8 mouse cellular contexts compared by ENCODE assay signal in genomic region chr1:192136561-192137290, GRCm38 (mm10). TPM values are rescaled to one million over a fixed set of nuclear protein-coding genes. Genes with fewer than 3 reads are reported as not detected.
DNase-seq lines count a peak whose midpoint lies in the region; ATAC-seq and TF ChIP-seq lines count a peak whose summit lies in the region.

No protein-coding gene starts in this region.

- ATAC-seq in heart, embryonic 12.5 days (ENCODE audit: insufficient number of reproducible peaks, low FRiP score): peak; percentile 80
- ATAC-seq in kidney, embryonic 16.5 days (ENCODE audit: low FRiP score, low TSS enrichment): peak; percentile 92
- ATAC-seq in monocyte, adult 5-6 weeks (replicated peaks; ENCODE audit: insufficient number of reproducible peaks, low FRiP score, low TSS enrichment, poor library complexity, severe bottlenecking): peak; percentile 74

- H3K4me3 ChIP-seq in erythroblast, embryonic 14.5 days (replicated peaks): peak overlapping the region; percentile 94
- H3K4me3 ChIP-seq in heart, embryonic 12.5 days: peak overlapping the region; percentile 77
- peak overlapping the region; percentile 87 for H3K4me3 ChIP-seq in kidney, embryonic 16.5 days (ENCODE audit: low read length)
- peak overlapping the region; percentile 100 for H3K4me3 ChIP-seq in liver, adult 2 months (ENCODE audit: insufficient read depth, low read depth, low read length)

- WGBS in heart, embryonic 12.5 days: under 1% methylated on average over 55 of the region's 55 CpGs
- WGBS in kidney, embryonic 16.5 days: under 1% methylated on average over 55 of the region's 55 CpGs
- under 1% methylated on average over 54 of the region's 55 CpGs for WGBS in liver, adult 2 months

- 0 out of 2 replicates have a peak, but pooled peaks have one; percentile 39 for TF ChIP-seq POLR2A in liver, adult 2 months (IDR thresholded peaks at IDR 0.05; ENCODE audit: extremely low read depth, insufficient read depth, low read length)

- TF ChIP-seq CTCF in liver, adult 2 months (IDR thresholded peaks at IDR 0.05; ENCODE audit: low read depth, low read length): no peak

- H3K79me2 ChIP-seq in liver, adult 2 months (ENCODE audit: control insufficient read depth, insufficient read depth, low read length): 0 out of 2 replicates have a peak, but pooled peaks cover 2% of the 10 kb centered on the region

- H3K27me3 ChIP-seq in erythroblast, embryonic 14.5 days (ENCODE audit: control insufficient read depth): no peaks in the 10 kb centered on the region
- H3K27me3 ChIP-seq in heart, embryonic 12.5 days (replicated peaks): no peaks in the 10 kb centered on the region
- H3K27me3 ChIP-seq in kidney, embryonic 16.5 days (ENCODE audit: insufficient read depth, low read length): no peaks in the 10 kb centered on the region
- no peaks in the 10 kb centered on the region for H3K27me3 ChIP-seq in liver, adult 2 months (ENCODE audit: control insufficient read depth, insufficient read depth, low read length)

- H3K9ac ChIP-seq in heart, embryonic 12.5 days: peak overlapping the region; percentile 91
- peak overlapping the region; percentile 94 for H3K9ac ChIP-seq in kidney, embryonic 16.5 days (replicated peaks; ENCODE audit: low read length)
- peak overlapping the region; percentile 100 for H3K9ac ChIP-seq in liver, adult 2 months (ENCODE audit: low read depth, low read length)

- peak overlapping the region; percentile 100 for H3K27ac ChIP-seq in heart, embryonic 12.5 days (ENCODE audit: poor library complexity, severe bottlenecking)
- peak overlapping the region; percentile 98 for H3K27ac ChIP-seq in kidney, embryonic 16.5 days (ENCODE audit: low read length)
- peak overlapping the region; percentile 72 for H3K27ac ChIP-seq in liver, adult 2 months (replicated peaks; ENCODE audit: insufficient read depth, low read depth, low read length)

- H3K4me1 ChIP-seq in erythroblast, embryonic 14.5 days (ENCODE audit: control insufficient read depth): peaks cover 36% of the 10 kb centered on the region
- H3K4me1 ChIP-seq in heart, embryonic 12.5 days (replicated peaks): peaks cover 15% of the 10 kb centered on the region
- peaks cover 13% of the 10 kb centered on the region for H3K4me1 ChIP-seq in kidney, embryonic 16.5 days (ENCODE audit: insufficient read depth, low read length)
- peaks cover 2% of the 10 kb centered on the region for H3K4me1 ChIP-seq in liver, adult 2 months (ENCODE audit: control insufficient read depth, insufficient read depth, low read length)

- peaks cover 19% of the 10 kb centered on the region for H3K36me3 ChIP-seq in erythroblast, embryonic 14.5 days (ENCODE audit: control insufficient read depth)
- H3K36me3 ChIP-seq in heart, embryonic 12.5 days: peaks cover 3% of the 10 kb centered on the region; the same call in 1 of the 2 replicates
- no peaks in the 10 kb centered on the region for H3K36me3 ChIP-seq in kidney, embryonic 16.5 days (ENCODE audit: insufficient read depth, low read length)
- peaks cover 3% of the 10 kb centered on the region; the same call in 1 of the 2 replicates for H3K36me3 ChIP-seq in liver, adult 2 months (ENCODE audit: control insufficient read depth, insufficient read depth, low read length)

- peak overlapping the region; percentile 88 for H3K4me2 ChIP-seq in heart, embryonic 12.5 days
- peak overlapping the region; percentile 94 for H3K4me2 ChIP-seq in kidney, embryonic 16.5 days (replicated peaks; ENCODE audit: low read depth, low read length)

- peak; percentile 76 for DNase-seq in CD4-positive, CD25-positive, alpha-beta regulatory T cell, adult 2 months (ENCODE audit: low read depth, low spot score)
- DNase-seq in brain, embryonic 18.5 days (ENCODE audit: low read depth, low spot score): peak; percentile 66
- DNase-seq in liver, adult 2 months (ENCODE audit: extremely low read depth, low read depth, low spot score): peak; percentile 73
- peak; percentile 46 to 57 for DNase-seq in spleen, postnatal 36 days (ENCODE audit: low spot score in 2 of 2)

- H3K9me3 ChIP-seq in erythroblast, embryonic 14.5 days (ENCODE audit: control insufficient read depth, low read length): no peaks in the 10 kb centered on the region
- no peaks in the 10 kb centered on the region for H3K9me3 ChIP-seq in heart, embryonic 12.5 days (replicated peaks)
- no peaks in the 10 kb centered on the region for H3K9me3 ChIP-seq in kidney, embryonic 16.5 days (ENCODE audit: low read length)

RNA-seq across cellular contexts. Expression of gene Rcor3, which starts 1.1 kb away (rescaled TPM):
- 1.1 and 1.6 TPM in 2 replicates for polyA plus RNA-seq in erythroblast, embryonic 14.5 days (2012)
- polyA plus RNA-seq in heart, embryonic 12.5 days (2016; fragmentation: Nextera tagmentation; extraction: Ambion mirVana): 31.3 and 31.6 TPM in 2 replicates
- 26.3 and 27.1 TPM in 2 replicates for polyA plus RNA-seq in kidney, embryonic 16.5 days (2015; fragmentation: Nextera tagmentation; extraction: Ambion mirVana)
- total RNA-seq in liver, adult 2 months (2014; rRNA removed): 10.9 and 11.5 TPM in 2 replicates
- 10.5 and 13.7 TPM in 2 replicates for polyA plus RNA-seq in liver, adult 2 months (2012; rRNA removed)
- total RNA-seq in monocyte, adult 5-6 weeks (2017): 6.2 to 19.5 TPM (median 10.7 TPM) in 3 replicates

RNA-seq across cellular contexts. Expression of gene Traf5, which starts 44.4 kb away (rescaled TPM):
- polyA plus RNA-seq in erythroblast, embryonic 14.5 days (2012): 0.42 and 0.77 TPM in 2 replicates
- polyA plus RNA-seq in heart, embryonic 12.5 days (2016; fragmentation: Nextera tagmentation; extraction: Ambion mirVana): 10.6 and 10.8 TPM in 2 replicates
- 23.6 and 25.2 TPM in 2 replicates for polyA plus RNA-seq in kidney, embryonic 16.5 days (2015; fragmentation: Nextera tagmentation; extraction: Ambion mirVana)
- 7.3 and 7.5 TPM in 2 replicates for total RNA-seq in liver, adult 2 months (2014; rRNA removed)
- 3.3 and 3.5 TPM in 2 replicates for polyA plus RNA-seq in liver, adult 2 months (2012; rRNA removed)
- 27.1 to 48.1 TPM (median 30.7 TPM) in 3 replicates for total RNA-seq in monocyte, adult 5-6 weeks (2017)

RNA-seq across cellular contexts. Expression of gene Kcnh1, which starts 53.8 kb away (rescaled TPM):
- polyA plus RNA-seq in erythroblast, embryonic 14.5 days (2012): not detected in 2 replicates
- polyA plus RNA-seq in heart, embryonic 12.5 days (2016; fragmentation: Nextera tagmentation; extraction: Ambion mirVana): 0.50 and 0.55 TPM in 2 replicates
- polyA plus RNA-seq in kidney, embryonic 16.5 days (2015; fragmentation: Nextera tagmentation; extraction: Ambion mirVana): 1.2 and 1.3 TPM in 2 replicates
- not detected in 2 replicates for total RNA-seq in liver, adult 2 months (2014; rRNA removed)
- not detected in 2 replicates for polyA plus RNA-seq in liver, adult 2 months (2012; rRNA removed)
- total RNA-seq in monocyte, adult 5-6 weeks (2017): not detected in 3 replicates

Comparison
In these comparisons a context has a peak if more than half of its experiments do, and no peak if none do; other contexts are left out.
1. Peak in every context shown above with its lines: DNase-seq, ATAC-seq, H3K4me3 ChIP-seq and H3K27ac ChIP-seq.